Mouse (Mus musculus): Measurements from ENCODE around the gene Kcnk7.
"Not testable (repeated sequence)": the region's sequence is repeated elsewhere in the genome, so short reads cannot be mapped to it uniquely, and the experiment has no call there.

Kcnk7 gene

GRCm38 (mm10) chr19:5704163-5704800 lies at the start of gene Kcnk7:
Kcnk7 (plus strand) TSS chr19:5704367.
- DNase-seq = no peak

GRCm38 (mm10) chr19:5654720-5655298 lies 49.4 kb upstream of the Kcnk7 start:
- no peak for DNase-seq

DNA sequence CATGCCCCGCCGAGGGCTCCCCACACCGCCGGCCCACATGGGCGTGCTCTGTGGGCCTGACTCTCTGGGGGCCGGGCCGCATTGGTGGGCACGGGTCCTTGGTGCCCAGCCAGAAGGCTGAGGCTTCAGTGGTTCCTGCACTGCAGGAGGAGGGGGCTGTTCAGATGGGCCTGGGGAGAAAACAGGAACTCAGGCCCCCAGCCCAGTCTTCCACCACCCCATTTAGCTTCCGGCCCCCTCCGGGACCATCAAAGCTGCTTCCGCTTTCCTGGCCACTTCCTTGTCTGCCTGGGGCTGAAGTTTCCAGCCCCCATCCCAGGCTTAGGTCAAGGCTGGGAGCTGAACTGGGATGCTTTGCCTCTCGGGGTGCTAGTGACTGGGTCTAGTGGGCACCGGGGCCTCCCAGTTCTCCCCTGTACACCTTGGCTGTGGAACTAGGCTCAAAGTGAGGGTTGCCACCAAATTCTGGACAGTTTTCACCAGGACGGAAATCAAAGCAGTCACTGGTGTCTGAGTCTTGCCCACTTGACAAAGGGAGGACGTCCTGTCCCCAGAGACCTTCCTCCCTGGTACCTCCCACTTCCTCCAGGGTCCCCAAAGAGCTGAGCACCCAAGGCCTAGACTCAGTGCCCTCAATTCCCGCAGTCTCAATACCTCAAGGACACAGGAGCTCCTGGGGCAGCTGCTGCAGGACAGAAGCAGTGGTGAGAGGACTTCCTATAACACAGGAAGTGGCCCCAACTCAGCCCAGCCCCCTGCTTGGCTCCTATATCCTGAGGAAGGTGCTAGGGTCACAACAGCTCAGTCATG lies 43.0 kb upstream of the Kcnk7 start:
- DNase-seq = peak; percentile 79 to 81

- DNase-seq = peak; percentile 76 to 79
Observed at GRCm38 (mm10) chr19:5662310-5662709, 41.9 kb upstream of the Kcnk7 start.

DNA sequence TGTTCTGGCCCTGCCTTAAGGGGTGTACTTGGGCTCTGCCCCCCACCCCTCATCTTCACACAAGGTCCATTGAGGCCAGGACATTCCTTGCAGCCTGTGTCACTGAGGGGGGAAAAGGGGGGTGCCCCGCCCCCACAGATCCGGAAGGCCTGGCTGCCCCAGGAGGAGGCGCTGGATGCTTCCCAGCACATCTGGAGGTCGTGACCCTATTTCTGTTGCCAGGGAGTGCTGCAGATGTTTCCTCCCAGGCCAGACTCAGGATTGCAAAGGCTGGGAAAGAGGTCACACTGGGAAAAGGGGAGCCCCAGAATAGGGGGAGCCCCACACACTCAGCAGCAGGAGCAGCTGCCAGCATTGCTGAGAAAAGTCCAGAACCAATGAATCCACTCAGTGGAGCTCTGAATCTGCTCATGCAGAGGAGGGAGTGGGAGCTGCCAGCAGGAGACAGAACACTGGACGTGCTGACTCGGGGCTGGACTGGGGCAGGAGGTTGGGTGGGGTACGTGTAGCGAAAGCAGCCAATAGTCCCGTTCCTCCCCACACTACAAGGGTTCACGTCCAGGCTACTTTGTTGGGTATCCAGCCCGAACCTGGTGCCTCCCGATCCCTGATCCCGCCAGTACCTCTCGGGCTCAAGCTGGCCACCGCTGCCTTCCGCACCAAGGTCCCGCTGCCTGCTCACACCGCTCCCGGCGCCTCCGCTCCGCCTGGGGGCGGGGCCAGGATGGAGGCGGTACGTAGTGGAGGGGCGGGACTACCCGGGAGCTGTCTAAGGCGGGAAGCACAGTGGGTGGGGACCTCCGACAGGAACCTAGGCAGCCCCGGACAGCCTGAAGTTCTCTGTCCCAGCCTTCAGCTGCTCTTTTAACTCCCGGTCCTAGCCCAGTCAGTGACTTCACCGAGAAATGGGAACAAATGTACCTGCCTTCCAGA lies 40.9 kb upstream of the Kcnk7 start, which contains the start of gene Sipa1:
Gene Sipa1, minus strand, starts transcription at position 727 of the 933 bp plus-strand sequence.
- peak; percentile 96 to 97 for DNase-seq

GRCm38 (mm10) chr19:5664669-5665257 lies 39.4 kb upstream of the Kcnk7 start:
- no peak for DNase-seq

- no peak for DNase-seq
Observed at GRCm38 (mm10) chr19:5665465-5665864, 38.7 kb upstream of the Kcnk7 start.

DNA sequence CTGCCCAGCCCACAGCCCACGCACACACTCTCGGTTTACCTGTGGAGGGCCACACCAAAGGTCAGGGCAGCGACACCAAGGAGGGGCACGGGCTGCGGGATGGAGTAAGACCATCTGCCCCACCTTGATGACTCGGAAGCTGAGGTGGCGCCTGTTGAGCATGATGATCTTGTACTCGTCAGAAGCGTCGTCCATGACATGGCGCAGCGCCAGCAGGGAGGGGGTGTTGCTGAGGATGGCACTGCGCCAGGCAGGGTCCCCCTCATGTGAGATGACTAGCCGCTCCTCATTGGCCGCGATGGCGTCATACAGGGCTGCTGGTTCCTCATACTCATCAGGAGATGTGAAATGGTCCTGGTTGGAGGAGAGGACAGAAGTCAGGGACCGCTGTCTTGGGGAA lies 37.8 kb upstream of the Kcnk7 start:
- no peak for DNase-seq

DNA sequence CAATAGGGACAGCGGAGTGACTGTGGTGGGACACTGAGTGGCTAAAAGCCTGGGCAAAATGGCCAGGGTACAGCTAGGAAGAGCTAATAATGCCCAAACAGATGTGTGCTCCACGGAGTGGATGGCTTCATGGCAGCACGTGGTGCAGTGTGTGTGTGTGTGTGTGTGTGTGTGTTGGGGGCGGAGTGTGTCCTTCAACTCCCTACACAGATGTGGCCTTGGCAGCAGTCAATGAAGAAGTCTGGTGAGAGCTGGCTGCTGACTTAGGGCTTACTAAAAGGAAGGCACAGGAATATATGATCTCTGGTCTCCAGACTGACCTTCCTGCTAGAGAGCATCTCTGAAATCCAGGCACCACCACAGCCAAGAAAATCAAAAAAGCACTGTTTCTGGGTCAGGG lies 35.8 kb upstream of the Kcnk7 start:
- DNase-seq = no peak

DNA sequence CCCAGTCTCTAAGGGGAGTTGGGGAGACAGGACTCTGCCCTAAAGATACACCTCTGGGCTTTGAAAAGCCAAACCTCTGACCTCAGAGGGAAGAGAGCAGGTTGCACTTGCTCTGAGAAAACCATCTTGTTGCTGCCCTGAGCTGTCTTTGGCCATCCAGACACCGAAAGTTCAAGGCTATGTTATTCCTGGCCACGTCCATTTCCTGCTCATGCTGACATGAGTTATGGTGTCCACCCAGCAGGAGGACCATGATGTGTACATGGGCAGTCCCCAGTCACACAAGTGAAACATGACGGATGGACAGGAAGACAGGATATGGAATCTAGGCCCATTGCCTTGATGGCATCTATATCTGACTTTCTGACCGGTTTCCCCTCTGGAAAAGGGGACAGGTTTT lies 23.7 kb upstream of the Kcnk7 start:
- DNase-seq = no peak

GRCm38 (mm10) chr19:5684236-5684635 lies 19.9 kb upstream of the Kcnk7 start:
- no peak for DNase-seq

- DNase-seq = no peak
Observed at GRCm38 (mm10) chr19:5684985-5685384, 19.2 kb upstream of the Kcnk7 start.

DNA sequence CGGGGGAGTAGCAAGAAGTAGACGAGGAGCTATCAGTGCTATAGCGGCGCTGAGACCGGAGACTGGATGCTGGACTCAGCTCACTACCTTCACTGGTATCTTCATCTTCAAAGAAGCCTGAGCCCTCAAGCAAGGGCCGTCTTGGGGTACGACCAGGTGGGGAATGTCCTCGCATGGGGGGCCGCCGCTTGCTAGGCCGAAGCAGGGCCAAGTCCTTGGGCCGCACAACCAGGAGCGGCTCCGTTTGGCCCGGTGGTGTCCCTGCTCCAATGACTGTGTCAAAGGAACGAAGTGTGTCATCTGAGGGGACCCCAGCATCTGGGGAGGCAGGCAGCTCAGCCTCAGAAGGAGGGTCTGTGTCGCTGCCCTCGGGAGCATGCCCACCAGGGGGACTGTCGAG lies 18.7 kb upstream of the Kcnk7 start:
- DNase-seq = no peak

GRCm38 (mm10) chr19:5685861-5686260 lies 18.3 kb upstream of the Kcnk7 start:
- DNase-seq = no peak

- no peak for DNase-seq
Observed at GRCm38 (mm10) chr19:5686437-5686836, 17.7 kb upstream of the Kcnk7 start.

- not testable (repeated sequence) for DNase-seq
Observed at GRCm38 (mm10) chr19:5686954-5687353, 17.2 kb upstream of the Kcnk7 start.

- DNase-seq = peak in 1 of 2 experiments; percentile 8
Observed at GRCm38 (mm10) chr19:5687738-5688137, 16.4 kb upstream of the Kcnk7 start.

- DNase-seq = peak; percentile 90 to 91
Observed at GRCm38 (mm10) chr19:5688200-5689087, 15.7 kb upstream of the Kcnk7 start, which contains the start of the genes Map3k11 and Pcnx3. Map3k11 (plus strand) TSS chr19:5688742. Pcnx3 (minus strand) TSS chr19:5688908.

DNA sequence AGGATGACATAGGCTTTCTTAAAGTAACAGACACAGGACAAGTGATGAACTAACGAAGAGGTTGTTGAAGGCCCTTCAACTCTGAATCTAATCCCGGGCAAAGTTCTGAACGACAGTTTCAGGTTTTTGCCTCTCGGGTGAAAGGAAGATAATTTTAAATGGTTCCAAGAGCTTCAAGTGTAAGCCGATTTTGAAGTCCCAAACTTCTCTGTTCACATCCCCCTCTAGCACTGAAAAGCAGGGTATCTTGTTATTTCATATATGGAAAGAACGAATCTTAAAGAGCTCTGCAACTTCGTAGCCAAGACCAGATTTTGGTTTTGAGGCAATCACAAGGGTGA lies 15.1 kb upstream of the Kcnk7 start:
- DNase-seq = no peak

GRCm38 (mm10) chr19:5689565-5690342 lies 14.4 kb upstream of the Kcnk7 start:
- peak; percentile 73 to 76 for DNase-seq

Data from B cell, adult 2 months (primary cell).